Mouse (Mus musculus) heart, postnatal 0 days (tissue): Measurements from ENCODE around the gene Cmtm2b.
"Not testable (repeated sequence)": the region's sequence is repeated elsewhere in the genome, so short reads cannot be mapped to it uniquely, and the experiment has no call there.

Source experiments
- CTCF ChIP-seq: IDR thresholded peaks from 2 replicates; pipeline ENCODE4 v1.5.1; 2016; ENCODE audit warnings: antibody characterized with exemption, control low read depth, low read depth
- EP300 ChIP-seq: IDR thresholded peaks from 2 replicates; pipeline ENCODE4 v1.6.1; 2016; ENCODE audit warnings: antibody characterized with exemption, low read depth

GRCm38 (mm10) chr8:104308341-104308740 is 13.7 kb upstream of the Cmtm2b start:
- not testable (repeated sequence) for TF ChIP-seq EP300, CTCF
